Mouse (Mus musculus) ES-CJ7 (cell line): Measurements from ENCODE around the gene Tnf.

Experiments used
- DNase-seq: peaks from one replicate; pipeline ENCODE4 v3.0.0; 2011; ENCODE audit warnings: low read depth, low spot score

The Tnf gene

DNA sequence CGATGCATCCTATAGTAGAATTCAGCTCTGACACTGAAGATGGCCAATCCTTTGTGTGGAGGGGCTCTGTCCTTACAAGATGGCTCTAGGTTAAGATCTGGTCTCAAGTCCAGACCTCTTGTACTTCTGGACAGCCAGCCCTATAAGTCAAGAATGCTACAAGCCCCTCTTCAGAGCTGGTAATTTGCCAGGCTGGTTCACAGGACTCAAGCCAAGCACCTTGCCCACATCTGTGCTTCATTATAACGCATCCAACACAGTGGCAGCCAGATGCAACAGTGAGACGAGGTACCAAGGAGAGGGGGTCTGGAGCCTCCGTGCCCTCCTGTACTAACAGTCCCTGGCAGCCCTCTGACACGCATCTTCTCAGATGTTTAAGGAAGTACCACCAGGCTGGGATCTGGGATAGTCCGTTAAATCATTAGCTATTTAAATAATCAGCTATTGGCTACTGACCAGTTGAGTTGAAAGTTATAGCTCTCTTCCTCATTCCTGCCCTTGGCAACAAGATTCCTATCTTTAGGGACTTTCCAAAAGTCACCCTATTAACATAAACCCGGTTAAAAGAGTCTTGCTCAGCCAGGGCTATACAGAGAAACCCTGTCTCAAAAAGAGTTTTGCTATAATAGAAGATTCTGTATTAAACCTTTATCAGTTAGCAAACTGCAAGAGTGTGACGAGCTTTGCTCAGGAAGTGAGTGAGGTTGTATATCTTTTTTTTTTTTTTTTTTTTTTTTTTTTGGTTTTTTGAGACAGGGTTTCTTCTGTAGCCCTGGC is 27.4 kb downstream of the Tnf start:
- DNase-seq: no peak

DNA sequence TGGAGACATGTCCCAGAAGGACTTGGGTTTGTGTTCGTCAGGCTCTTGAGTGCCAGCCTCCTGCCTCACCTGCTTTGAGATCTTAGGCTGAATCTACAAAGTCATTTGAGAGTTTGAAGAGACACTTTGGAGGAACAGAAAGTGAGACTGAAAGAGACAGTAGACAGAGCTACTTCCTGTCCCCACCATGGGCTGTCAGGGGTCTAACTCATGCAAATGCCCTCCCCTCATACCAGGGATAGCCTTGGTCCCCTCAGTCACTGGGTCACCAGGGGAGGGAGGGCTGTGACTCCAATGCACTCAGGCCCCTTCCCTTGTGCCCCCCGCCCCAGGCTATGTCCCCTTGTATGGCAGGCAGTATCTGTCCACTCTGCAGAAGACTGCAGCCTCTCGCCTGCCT is 28.5 kb downstream of the Tnf start:
- DNase-seq: no peak

DNA sequence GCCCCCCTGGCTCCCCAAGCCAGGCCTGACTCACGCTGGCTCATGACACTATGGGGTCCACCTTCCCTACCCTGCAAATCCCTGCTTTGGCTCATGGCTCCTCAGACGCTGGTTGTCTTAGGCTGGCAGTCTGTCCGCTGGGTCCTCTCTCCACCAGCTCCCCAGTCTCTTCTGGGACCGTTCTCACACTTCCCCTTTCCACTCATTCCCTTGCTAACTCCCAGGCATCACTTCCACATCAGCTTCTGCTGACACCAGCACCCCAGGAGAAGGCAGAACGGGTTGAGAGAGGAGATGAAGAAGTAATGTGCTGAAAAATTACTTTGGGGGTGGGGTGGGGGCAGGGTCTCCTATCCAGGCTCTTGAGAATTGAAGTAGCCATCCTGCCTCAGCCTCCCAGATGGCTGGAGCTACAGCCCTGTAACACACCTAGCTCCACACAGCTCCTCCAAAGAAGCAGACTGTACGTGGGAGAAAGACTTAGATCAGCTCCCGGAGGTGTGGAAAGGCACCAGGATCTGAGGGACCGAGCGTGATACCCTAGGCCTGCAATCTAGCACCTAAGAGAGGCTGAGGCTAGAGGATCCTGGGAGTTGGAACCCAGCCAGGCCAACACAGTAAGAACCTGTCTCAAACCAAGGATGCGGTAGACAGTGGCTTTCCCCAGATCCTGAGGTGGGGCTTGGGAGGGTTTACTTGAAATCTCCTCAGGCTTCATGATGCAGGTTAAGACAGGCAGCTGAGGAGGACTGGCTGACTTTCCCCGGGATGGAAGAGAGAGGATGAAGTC is 29.2 kb downstream of the Tnf start:
- no peak for DNase-seq

DNA sequence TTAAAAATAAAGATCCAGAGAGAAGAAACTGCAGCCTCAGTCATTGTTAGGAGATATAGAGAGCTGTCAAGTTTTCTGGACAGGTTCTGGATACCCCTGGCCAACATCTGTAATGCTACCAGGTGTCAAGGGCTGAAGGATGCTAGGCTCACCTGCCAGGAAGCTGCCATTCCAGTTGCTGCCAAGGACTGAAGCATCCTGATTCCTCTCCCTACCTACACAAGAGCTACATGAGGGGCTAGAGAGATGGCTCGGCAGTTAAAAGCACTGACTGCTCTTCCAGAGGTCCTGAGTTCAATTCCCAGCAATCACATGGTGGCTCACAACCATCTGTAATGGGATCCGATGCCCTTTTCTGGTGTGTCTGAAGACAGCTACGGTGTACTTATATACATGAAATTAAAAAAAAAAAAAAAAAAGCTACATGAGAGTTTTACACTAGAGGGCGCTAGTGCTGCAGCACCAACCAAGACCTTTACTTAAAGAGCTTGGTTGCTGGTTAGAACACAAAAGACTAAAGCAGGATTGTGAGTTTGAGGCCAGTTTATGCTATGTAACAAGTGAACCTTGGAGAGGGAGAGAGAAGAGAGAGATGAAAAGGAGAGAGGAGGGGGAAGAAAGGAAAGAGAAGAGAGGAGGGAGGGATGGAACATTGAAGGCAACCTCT is 33.1 kb downstream of the Tnf start:
- DNase-seq: peak; percentile 85

DNA sequence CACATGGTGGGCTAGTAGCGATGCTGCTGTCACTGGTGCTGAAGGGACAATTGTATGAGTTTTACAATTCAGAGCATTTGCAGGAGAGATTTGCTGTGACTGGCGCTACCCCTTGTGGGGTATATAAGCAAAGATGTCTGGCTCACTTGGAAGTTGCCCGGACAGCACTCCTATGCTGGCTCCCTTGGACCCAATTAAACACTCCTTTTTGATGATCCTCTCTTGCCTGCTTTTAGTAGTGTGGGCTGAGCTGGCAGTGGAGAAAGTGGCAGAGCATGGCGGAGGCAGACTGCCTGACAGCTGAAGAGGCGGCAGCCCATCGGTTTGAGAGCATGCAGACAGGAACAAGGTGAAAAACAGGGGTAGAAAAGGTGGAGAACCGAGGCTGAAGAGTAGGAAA is 34.0 kb downstream of the Tnf start:
- no peak for DNase-seq

DNA sequence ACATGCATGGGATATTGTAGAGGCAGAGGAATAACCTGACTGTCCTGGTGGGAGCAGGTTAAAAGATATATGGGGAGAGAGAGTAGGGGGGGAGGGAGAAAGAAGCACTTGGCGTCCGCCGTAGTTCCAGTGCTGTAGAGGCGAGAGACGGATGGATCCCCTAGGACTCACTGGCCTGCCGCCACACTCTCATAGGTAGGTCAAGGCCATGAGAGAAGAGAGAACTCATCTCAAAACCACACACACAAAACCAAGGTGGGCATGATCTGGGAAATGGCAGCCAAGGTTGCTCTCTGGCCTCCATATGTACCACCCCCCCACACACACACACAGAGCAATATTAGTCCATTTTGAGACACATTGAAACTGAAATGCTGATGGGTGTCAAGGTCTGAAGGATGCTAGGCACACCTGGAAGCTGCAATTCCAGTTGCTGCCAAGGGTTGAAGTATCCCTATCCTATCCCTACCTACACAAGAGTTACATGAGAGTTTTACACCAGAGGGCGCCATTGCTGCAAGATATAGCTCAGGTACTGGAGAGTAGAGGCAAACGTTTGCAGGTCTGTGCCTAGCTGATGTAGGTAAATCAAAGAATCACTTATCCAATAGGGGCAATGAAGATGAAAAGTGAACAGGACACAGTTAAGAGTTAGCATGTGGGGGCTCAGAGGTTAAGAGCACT is 35.3 kb downstream of the Tnf start:
- peak; percentile 97 for DNase-seq

DNA sequence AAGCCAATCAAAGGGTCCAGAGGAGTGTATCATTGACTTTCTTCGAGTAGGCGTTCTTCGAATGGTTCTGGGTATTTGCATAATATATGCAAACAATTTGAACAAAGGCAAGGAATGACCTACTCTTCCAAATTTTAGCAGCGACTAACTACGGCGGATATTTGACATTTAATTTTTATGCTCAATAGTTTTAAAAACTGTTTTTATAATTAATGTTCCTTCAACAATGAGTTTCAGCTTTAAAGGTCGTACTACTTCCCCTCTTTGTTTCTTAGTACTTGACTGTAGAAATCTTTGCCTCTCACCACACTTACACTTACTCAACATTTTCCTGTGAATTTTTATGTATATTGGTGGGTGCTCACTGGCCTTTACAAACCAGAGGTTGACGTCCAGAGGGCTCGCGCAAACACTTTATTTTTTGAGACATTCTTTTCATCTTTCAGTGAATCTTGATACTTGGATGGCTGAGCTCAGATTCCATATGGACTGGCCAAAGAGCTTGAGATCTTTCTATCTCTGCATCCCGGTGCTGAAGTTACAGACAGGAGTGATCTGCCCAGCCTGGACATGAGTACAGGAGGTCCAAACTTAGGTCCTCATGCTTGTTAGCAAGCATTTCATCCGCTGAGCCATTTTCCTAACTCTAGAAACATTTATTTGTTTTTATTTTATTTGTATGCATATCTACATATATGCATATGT is 36.2 kb downstream of the Tnf start:
- no peak for DNase-seq

DNA sequence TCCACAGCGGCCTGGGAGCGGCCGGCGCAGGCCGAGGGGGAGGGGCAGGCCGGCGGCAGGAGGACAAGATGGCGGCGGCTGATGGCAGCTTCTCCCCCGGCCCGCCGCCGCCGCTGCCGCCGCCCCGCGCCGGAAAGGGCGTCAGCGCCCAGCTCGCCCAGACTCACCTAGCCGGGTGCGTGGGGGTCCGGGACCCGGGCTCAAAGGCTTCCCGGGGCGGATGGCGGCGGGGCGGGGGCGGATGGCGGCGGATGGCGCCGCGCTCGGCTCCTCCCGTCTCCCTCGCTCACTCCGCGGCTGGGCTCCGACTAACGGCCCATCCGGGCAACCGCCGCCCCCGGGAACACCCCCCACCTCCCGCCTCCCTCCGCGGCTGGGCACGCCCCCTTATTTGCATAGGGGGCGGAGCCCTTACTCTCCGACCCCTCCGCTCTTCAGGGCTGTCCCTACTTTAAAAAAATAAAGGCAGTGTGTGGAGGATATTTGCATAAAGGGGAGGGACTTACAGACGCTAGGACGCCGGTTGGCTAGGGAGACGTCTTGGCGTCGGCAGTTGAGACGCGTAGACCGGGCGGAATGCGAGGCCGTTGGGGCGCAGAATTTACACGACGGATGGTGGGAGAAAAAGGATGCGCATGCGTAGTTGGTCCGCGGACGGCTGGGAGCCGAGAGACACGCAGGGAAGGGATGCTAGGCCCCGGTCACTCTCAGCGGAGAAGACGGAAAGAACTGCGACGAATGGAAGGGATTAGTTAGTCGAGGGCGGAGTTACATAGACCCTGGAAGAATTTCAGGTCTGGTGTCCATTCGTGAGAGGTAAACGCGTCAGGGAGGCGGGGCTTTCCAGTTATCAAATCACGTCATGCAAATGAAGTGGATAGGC is 37.0 kb downstream of the Tnf start, which contains the start of gene Prrc2a:
Gene Prrc2a (minus strand): TSS at position 330 of the 883 bp plus-strand sequence.
- peak; percentile 100 for DNase-seq

DNA sequence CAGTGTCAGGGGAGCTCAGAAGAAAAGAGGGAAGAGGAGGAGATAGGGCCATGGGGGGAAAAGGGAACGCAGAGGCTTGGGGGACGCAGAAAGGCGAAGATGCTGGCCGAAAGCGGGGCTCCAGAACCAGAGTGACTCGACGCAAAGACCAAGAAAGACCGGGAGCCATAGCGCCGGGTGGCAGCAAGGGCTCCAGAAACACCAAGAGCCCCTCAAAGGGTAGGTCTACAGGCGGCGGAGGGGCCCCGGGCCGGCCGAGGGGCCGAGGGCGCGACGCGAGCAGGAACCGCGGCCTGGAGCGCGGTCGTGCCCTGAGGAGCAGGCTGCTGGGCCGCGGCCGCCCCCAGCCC is 37.6 kb downstream of the Tnf start:
- no peak for DNase-seq

DNA sequence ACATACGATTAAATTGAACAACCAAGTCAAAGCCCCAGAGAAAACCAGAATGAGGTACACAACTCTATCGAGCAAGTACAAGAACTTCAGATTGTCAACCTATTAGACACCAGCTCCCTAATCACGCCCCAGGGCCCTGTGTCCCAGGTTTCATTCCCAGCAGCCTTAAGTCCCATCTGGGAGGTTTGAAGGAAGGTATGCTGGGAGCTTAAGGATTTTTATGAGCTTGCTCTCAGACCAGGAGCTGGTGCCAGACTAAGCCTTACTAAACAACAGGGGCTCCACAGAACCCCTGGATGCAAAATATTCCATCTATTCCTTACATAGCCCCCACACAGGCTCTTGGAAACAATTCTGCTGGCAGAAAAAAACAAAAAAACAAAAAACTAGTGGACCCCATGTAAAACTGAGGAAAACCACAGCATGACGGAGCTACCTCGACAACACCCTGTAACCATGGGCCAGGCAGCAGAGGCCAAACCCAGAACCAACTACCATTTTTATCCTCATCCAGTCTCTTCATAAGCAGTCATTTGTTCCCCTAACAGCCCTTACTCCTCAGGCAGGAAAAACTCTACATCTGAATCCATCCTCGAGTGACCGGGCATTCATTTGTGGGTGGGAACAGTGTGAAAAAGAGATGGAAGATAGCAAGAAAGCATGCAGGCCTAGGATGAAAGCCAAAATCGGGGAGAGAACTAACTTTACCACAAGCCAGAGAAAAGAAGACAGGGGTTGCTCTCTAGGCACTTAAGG is 38.3 kb downstream of the Tnf start:
- no peak for DNase-seq

DNA sequence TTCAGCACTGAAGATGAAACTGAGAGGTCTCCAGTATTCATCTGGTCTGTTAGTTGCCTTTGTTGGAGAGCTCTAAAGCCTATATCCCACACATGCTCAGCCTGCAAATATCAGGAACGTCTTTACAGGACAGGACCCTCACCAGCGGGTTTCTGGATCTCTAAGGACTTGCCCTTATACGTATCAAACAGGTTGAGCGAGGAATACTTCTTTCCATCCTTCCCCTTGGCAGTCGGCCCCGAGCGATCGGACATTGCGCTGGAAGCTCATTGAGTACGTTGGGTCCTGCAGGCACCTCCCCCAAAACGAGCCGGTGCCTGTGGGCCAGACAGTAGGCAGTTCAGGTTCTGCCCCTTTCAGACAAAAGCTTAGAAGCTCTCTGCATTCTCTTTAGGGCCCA is 39.1 kb downstream of the Tnf start:
- DNase-seq: no peak

DNA sequence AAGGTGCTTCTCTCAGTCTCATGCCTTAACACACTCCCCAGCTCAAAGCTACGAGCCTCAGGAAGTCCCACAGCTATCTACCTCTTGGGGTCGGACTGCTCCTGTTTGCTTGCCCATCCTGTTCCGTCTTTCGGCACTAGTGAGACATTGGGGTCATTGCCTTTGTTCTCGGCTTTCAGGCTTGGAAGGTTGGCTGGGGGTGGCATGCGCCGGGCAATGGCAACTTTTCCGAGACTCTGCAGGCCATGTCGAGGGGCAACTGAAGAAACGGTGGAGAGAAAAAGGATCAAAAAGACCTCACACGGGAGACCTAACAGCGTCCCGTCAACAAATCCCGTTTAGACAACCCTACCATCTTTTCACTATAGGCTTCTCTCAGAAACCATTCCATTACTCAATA is 39.7 kb downstream of the Tnf start:
- DNase-seq: no peak

DNA sequence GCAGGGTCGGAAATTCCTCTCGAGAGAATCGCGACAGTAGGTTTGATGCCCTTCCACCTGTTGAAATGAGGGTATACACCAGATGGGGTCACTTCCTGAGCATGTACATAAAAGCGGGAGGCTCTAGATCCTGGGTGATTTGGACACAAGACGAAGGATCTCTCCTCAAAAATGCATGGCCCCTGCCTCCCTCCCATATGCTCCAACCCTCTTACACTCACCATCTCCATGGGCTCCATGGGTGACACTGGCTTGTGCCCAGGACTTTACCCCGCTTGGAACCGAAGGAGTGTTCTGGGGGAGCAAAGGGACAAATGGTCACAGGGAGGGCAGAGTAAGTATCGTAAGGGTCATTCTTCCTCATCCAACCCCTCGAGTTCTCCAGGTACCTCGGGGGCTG is 40.4 kb downstream of the Tnf start:
- DNase-seq: no peak

DNA sequence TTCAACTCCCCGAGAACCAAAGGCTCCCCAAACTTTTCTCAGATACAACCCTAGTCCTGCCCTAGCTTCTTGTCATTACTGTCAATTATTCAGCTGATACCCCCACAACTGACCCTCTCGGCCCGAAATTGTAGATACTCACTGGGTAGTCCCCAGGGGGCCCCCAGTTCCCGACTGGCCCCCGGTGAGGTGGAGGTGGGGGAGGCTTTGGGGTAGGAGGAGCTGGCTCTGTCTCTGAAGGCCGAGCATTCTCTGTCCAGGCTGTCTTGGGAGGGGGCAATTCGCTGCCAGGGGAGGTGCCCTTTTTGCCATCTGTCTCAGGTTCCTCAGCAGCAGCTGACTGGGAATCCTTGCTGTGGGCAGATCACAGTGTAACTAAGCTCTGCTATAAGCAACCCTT is 42.2 kb downstream of the Tnf start:
- DNase-seq: no peak

DNA sequence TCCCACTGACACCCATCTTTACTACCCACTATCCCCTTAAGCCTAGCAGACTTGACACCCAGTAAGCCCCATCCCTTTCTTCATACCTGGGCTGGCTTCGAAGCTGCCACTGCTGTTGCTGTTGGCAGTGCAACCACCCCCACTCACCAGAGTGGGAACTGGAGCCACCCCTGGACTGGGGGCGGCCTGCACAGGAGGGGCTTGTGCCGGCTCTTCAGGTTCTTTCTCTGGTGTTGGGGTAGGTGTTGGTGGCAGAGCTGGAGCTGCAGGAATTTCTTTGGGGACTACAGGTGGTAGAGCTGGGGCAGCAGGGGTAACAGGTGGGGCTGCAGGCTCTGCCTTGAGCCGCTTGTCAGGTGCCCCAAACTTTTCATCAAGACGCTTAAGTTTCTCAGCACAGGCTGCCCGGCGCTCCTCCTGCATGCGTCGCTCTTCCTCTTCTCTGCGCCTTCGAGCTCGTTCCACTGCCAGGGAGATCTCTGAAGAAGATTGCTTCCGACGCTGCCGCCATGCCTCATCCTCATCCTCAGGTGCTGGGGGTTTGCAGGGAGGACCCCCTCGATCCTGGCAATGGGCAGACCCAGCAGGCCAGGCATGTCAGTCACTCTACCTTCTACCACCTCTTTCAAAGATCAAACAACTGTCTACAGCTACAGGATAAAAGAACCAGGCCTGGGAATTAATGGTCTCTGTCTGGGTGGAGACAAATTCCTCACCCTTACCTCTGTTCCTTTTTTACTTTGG is 42.8 kb downstream of the Tnf start:
- no peak for DNase-seq

DNA sequence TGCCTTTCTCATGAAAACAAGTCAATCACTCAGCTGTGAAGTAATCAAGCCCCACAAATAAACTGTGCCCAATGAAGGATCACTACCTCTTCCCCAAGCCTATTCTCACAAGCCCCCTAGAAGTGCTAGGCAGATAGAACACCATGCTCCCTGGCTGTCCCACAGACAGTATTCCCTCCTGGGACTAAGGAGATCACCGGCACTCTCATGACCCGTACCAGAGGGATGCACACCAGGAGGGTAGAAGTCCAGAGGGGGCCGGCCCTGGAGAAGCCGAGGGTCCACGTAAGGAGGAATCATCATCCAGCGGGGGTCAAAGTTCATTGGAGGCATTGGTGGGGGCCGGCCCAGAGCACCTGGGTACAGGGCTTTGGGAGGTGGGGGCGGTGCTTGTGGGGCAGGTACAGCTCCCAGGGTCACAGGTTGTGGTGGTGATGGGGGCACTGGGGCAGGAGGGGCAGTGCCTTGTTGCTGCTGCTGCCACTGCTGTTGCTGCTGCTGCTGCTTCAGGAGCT is 44.1 kb downstream of the Tnf start:
- no peak for DNase-seq

DNA sequence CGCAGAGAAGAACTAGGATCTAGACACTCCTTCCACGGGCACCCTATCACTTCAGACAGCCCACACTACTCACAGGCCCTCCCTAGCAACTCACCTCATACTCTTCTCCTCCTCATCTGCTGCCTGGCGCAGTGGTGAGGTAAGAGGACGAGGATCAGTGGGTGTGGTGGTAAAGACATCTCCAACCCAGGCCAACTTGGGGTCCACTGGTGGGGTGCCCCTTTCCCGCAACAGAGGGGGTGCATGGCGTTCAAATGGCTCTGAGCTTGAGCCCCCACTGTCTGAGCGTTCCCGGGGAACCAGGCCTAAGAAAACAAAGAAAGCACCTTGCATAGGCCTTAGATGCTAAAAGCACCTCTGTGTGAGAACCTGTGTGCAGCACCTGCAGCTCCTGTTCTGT is 44.6 kb downstream of the Tnf start:
- DNase-seq: no peak

DNA sequence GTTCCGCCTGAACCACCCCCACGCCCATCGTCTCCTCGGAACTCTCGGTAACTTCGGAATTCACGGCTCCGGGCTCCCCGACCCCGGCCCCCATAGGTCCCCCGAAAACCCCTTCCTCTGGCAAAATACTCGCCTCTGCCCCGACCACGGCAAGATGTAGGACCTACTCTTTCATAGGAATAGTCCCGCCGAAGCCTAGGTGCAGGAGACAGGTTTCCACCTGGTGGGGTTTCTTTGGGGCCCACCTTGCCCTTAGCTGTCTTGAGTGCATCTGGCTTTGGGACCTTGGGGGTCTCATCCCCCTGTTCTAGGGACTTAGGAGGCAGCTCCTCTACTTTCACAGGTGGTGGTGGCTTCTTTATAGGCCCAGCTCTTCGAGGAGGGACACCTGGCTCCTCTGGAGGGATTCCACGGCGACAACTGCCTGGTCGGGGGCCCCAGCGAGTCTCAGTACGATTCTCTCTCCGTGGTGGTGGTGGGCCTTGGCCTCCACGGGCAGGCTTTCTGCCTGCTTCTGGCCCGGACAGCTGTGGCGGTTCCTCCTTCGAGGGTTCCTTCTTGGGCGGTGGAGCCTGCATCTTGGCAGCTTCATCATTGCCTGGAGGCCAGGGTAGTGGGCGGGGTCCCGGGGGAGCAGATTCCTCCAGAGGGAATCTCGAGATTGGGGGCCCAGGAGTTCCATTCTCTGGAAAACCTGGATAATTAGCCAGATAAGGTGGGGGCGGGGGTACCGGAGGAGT is 45.2 kb downstream of the Tnf start:
- no peak for DNase-seq
